Mouse (Mus musculus) liver, adult 2 months (tissue): Measurements from ENCODE around the gene Nr2f2. TPM values are rescaled to one million over a fixed set of nuclear protein-coding genes. Genes with fewer than 3 reads are reported as not detected.

Experiments used
- DNase-seq: peaks from one replicate; pipeline ENCODE4 v3.0.0-alpha.2; 2011; ENCODE audit warnings: low read depth, low spot score; ENCODE audit errors: extremely low read depth
- H3K27ac ChIP-seq: fragments of 200-500 bp; replicated peaks from 2 replicates; pipeline ENCODE4 v1.5.1; 2012; ENCODE audit warnings: low read depth, mild to moderate bottlenecking, control low read depth, inconsistent platforms, low read length; ENCODE audit not compliant: insufficient read depth
- H3K27me3 ChIP-seq: fragments of 200-500 bp; 2 replicates; pipeline ENCODE4 v1.6.1; 2012; ENCODE audit warnings: mild to moderate bottlenecking, moderate library complexity, low read length, inconsistent platforms; ENCODE audit not compliant: control insufficient read depth, insufficient read depth
- H3K36me3 ChIP-seq: fragments of 200-500 bp; 2 replicates; pipeline ENCODE4 v1.6.1; 2012; ENCODE audit warnings: low read length, inconsistent platforms; ENCODE audit not compliant: control insufficient read depth, insufficient read depth
- H3K4me1 ChIP-seq: fragments of 200-500 bp; 2 replicates; pipeline ENCODE4 v1.6.1; 2011; ENCODE audit warnings: low read length; ENCODE audit not compliant: control insufficient read depth, insufficient read depth
- H3K4me3 ChIP-seq: fragments of 200-500 bp; 2 replicates; pipeline ENCODE4 v1.5.1; 2011; ENCODE audit warnings: low read depth, mild to moderate bottlenecking, control low read depth, low read length, moderate library complexity; ENCODE audit not compliant: insufficient read depth
- H3K79me2 ChIP-seq: fragments of 200-500 bp; 2 replicates; pipeline ENCODE4 v1.6.1; 2012; ENCODE audit warnings: inconsistent platforms, mild to moderate bottlenecking, low read length, moderate library complexity; ENCODE audit not compliant: control insufficient read depth, insufficient read depth
- H3K9ac ChIP-seq: fragments of 200-500 bp; 2 replicates; pipeline ENCODE4 v1.6.1; 2012; ENCODE audit warnings: low read depth, mild to moderate bottlenecking, control low read depth, inconsistent platforms, low read length
- CTCF ChIP-seq: fragments of 200-500 bp; IDR thresholded peaks from 2 replicates; pipeline ENCODE4 v1.5.1; 2011; ENCODE audit warnings: low read depth, low read length, control low read depth
- POLR2A ChIP-seq: fragments of 200-500 bp; IDR thresholded peaks from 2 replicates; pipeline ENCODE4 v1.6.1; 2011; ENCODE audit warnings: low read length, control low read depth; ENCODE audit not compliant: insufficient read depth; ENCODE audit errors: extremely low read depth
- WGBS: fragments of 180-500 bp; shearing (Covaris S2); methylation state at CpG from one replicate; pipeline ENCODE4 v1.1.7; 2018; 5-methylcytosine and 5-hydroxymethylcytosine counted together
- polyA plus RNA-seq: library from polyadenylated mRNA; depleted of rRNA; stranded (reverse); fragments of >200 nt; gene quantifications from 2 replicates; pipeline ENCODE4 v1.2.3, GENCODE M21; 2012
- total RNA-seq: library from RNA; depleted of rRNA; stranded (reverse); fragments of >200 nt; gene quantifications from 2 replicates; pipeline ENCODE4 v1.2.3, GENCODE M21; 2014

Nr2f2 gene
- total and polyA plus RNA-seq, 2 experiments, result 14.5 to 84.0 TPM

DNA sequence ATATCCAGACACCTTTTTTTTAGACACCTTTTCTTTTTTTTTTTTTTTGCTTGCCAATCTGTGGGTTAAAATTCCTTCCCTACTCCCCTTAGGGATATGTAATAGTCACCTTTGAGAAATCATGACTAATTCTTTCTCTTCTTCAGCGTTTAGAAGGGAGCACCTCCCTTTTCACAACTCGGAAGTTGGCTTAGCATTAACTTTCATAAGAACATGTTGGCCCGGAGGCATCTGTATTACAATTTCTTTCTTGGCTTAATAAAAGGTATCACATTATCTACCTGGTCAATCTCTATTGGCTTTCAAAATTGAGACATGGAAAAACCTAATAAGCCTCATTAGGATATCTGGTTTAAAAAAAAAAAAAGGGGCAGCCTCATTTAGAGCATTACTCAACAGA lies 14.4 kb upstream of the Nr2f2 start:
- no peaks in the 10 kb centered on the region for H3K4me1 ChIP-seq
- no peak for DNase-seq
- WGBS, result 92% methylated on average over 3 of the region's 3 CpGs

DNA sequence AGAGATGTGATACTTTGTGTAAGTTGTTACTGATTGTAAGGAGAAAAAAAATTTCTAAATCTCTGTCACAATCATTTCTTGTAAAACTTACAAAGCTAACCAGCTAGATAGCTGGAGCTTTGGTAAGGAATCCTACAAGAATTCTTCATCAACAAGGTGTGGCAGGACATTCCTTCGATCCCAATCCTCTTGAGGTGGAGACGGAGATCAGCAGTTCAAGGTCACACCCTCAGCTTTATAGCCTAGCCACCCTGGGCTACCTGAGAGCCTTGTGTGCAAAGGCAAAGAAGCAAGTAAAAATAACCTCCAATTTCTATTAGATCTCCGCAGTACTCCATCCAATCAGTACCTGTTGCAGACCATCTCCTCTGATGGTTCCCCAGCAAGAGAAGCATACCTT lies 13.7 kb upstream of the Nr2f2 start:
- Histone ChIP-seq H3K4me3 (no peak overlapping the region), H3K9ac (no peak overlapping the region), H3K36me3 (no peaks in the 10 kb centered on the region), H3K4me1 (no peaks in the 10 kb centered on the region), H3K27me3 (no peaks in the 10 kb centered on the region), H3K79me2 (no peaks in the 10 kb centered on the region), H3K27ac (no peak overlapping the region)
- 93% methylated on average over 3 of the region's 3 CpGs for WGBS
- DNase-seq, result no peak
- TF ChIP-seq CTCF (no peak), POLR2A (no peak)

More for the DNA sequence above, 14.4 kb upstream of the Nr2f2 start:
- Histone ChIP-seq H3K27ac (no peak overlapping the region), H3K27me3 (no peaks in the 10 kb centered on the region), H3K9ac (no peak overlapping the region), H3K36me3 (no peaks in the 10 kb centered on the region), H3K79me2 (no peaks in the 10 kb centered on the region), H3K4me3 (no peak overlapping the region)
- TF ChIP-seq POLR2A, result no peak
- no peak for TF ChIP-seq CTCF

DNA sequence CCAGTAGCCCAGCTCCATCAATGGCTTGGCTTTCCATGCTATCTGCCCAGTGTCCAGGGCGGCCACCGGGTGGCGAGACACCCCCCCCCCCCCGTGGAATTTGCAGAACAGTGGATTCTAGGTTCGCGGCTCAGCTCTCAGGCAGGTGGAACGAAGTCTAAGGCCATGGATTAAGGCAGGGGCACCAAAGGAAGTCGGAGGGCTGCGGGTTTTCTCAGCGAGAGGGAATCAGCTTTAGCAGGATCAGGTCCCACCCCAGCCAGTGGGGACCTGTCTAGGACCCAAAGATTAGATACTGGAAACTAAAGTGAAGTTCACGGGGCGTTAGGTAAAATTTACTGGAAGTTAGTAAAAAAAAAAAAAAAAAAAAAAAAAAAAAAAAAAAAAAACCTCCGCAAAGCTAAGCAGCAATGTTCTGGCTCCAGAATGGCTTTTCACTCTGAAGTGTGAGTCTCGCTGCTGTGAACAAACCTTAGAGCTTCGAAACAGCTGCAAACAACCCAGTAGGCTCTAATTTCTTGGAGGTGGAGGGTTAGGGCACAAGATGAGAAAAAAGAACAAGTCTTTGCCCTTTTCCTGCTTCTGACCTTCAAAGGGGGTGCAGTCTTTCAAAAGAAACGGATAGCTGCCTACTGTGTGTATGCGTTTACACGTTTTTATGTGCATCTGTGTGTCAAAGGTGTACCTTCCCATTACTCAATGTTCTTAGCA lies 4.2 kb upstream of the Nr2f2 start:
- Histone ChIP-seq H3K36me3 (no peaks in the 10 kb centered on the region), H3K9ac (peak overlapping the region; percentile 15; the same call in 1 of the 2 replicates), H3K27ac (peak overlapping the region; percentile 43; the same call in 1 of the 2 replicates), H3K27me3 (peaks cover 2% of the 10 kb centered on the region; the same call in 1 of the 2 replicates), H3K79me2 (no peaks in the 10 kb centered on the region), H3K4me1 (peaks cover 4% of the 10 kb centered on the region; the same call in 1 of the 2 replicates), H3K4me3 (peak overlapping the region; percentile 23)
- TF ChIP-seq POLR2A (no peak), CTCF (no peak)
- no peak for DNase-seq
- WGBS, result 11% methylated on average over 18 of the region's 18 CpGs

DNA sequence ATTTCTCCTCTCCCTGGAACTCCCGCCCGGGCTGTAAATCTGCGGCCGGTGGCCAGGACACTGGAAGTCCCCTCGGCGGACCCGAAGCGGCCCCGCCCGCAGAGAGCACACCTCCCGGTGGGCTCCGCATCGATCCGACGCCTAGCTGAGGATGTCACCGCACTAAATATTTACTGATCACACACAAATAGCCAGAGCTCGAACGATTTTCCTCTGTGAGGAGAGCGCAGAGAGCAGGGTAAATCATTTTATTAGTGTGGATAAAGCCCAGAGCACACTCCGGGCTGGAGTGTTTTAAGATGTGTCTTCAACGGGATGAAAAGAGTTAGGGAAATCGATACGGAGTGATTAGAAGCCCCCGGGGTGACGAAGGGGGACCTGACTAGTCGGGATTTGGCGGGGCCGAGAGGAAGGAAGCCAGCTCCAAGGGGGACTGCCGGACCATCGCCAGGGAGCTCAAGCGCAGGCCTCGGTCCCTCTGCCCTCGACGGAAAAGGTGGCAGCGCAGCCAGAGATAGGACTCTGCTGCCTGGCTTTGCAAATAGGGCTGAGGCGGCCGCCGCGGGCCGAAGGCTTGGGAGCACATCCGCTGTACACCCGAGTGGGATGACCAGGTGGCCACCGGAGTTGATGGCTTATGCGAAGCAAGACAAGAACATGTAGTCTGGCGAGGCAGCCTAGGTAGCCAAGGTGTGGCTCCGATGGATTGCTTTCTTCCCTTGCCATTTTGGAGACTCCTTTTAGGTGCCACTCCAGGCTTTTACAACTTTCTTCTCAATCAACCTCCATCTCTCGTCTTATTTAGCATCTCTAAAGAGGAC lies 3.4 kb upstream of the Nr2f2 start:
- DNase-seq, result no peak
- Histone ChIP-seq H3K27ac (peak overlapping the region; percentile 21), H3K4me3 (peak overlapping the region; percentile 49), H3K9ac (peak overlapping the region; percentile 43), H3K79me2 (no peaks in the 10 kb centered on the region), H3K4me1 (peaks cover 4% of the 10 kb centered on the region; the same call in 1 of the 2 replicates), H3K36me3 (no peaks in the 10 kb centered on the region), H3K27me3 (peaks cover 2% of the 10 kb centered on the region; the same call in 1 of the 2 replicates)
- TF ChIP-seq CTCF (no peak), POLR2A (no peak)
- 3% methylated on average over 47 of the region's 47 CpGs for WGBS

DNA sequence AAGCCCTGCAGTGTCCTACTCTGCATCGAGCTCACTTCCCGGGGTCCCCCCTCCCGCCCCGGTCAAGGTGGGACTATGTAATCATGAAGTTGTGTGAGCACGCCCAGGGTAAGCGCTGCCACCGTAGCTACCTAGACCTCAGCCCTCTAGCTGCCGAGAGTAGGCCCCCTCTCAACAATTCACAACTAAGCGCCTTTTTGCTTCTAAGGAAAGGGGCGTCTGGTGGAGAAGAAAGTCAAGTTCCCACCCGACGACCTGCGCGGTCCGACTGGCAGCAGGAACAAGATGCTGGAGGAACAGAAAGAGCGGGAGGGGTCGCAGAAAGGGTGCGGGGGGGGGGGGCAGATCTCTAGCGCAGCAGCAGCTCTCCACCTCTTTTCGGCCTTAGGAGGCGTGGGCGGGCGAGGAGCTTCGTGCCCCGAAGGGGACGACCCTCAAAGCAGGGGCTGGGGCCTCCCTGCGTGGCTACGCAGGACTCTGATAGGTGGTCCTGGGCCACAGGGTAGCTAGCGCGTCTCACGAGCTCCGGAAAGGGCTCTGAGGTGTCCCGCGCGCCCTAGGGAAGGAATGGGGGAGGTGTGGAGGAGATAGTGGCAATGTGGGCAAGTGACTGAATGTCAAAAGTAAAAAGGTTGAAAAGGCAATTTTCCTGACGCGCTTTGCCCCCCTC lies 2.7 kb upstream of the Nr2f2 start:
- H3K36me3 ChIP-seq, result no peaks in the 10 kb centered on the region
- H3K27me3 ChIP-seq, result peaks cover 2% of the 10 kb centered on the region; the same call in 1 of the 2 replicates
- 30% methylated on average over 37 of the region's 37 CpGs for WGBS
- no peak for DNase-seq
- peak overlapping the region; percentile 43 for H3K9ac ChIP-seq
- peak overlapping the region; percentile 49 for H3K4me3 ChIP-seq
- H3K79me2 ChIP-seq, result no peaks in the 10 kb centered on the region
- TF ChIP-seq POLR2A (no peak), CTCF (no peak)
- H3K4me1 ChIP-seq, result peaks cover 4% of the 10 kb centered on the region; the same call in 1 of the 2 replicates
- H3K27ac ChIP-seq, result peak overlapping the region; percentile 68

DNA sequence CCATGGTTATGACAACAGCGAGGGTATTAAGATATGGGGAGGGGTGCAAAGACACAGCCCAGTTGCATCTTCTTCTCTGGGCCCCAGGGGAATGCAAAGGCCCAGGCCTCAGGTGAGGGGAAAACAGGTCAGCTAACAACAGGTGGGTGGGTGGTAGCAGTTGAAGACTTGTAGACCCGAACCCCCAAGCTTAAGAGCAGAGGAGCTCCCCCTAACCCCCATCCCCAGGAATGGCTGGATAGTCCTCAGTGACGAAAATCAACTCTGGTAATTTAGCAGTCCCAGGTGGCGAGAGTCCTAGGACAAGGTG lies 2.2 kb upstream of the Nr2f2 start:
- WGBS, result 66% methylated on average over 4 of the region's 4 CpGs
- TF ChIP-seq CTCF, result no peak
- no peak for TF ChIP-seq POLR2A
- Histone ChIP-seq H3K36me3 (no peaks in the 10 kb centered on the region), H3K79me2 (no peaks in the 10 kb centered on the region), H3K4me3 (peak overlapping the region; percentile 49; the same call in 1 of the 2 replicates), H3K27ac (peak overlapping the region; percentile 68), H3K27me3 (peaks cover 2% of the 10 kb centered on the region; the same call in 1 of the 2 replicates), H3K9ac (peak overlapping the region; percentile 43), H3K4me1 (peaks cover 4% of the 10 kb centered on the region; the same call in 1 of the 2 replicates)
- no peak for DNase-seq
